Mouse (Mus musculus) C2C12 (cell line): ENCODE results near the gene Nectin2.

ENCODE experiments used
- CTCF ChIP-seq: IDR thresholded peaks from one replicate; pipeline ENCODE4 v1.5.1; 2011; ENCODE audit not compliant: control insufficient read depth, insufficient read depth, insufficient read length
- FOSL1 ChIP-seq: IDR thresholded peaks from one replicate; pipeline ENCODE4 v1.8.0; 2011; ENCODE audit warnings: mild to moderate bottlenecking, low read length; ENCODE audit not compliant: poor library complexity, insufficient read depth, severe bottlenecking
- MAX ChIP-seq: IDR thresholded peaks from one replicate; pipeline ENCODE4 v1.6.1; 2011; ENCODE audit warnings: mild to moderate bottlenecking, control low read depth

GRCm38 (mm10) chr7:19771682-19772081, 21.4 kb upstream of the Nectin2 start:
- no peak for TF ChIP-seq CTCF
- no peak for TF ChIP-seq FOSL1
- no peak for TF ChIP-seq MAX
